Mouse (Mus musculus) frontal cortex, adult 2 months (tissue): Measurements from ENCODE around the gene Fry. TPM values are rescaled to one million over a fixed set of nuclear protein-coding genes. Genes with fewer than 3 reads are reported as not detected.

Source experiments
- DNase-seq, 2 experiments: peaks; one replicate each; pipeline ENCODE4 v3.0.0; 2022; ENCODE audit warnings: low spot score in 1 of 2; ENCODE audit errors: extremely low spot score in 1 of 2
- polyA plus RNA-seq: library from polyadenylated mRNA; depleted of rRNA; stranded (reverse); fragments of >200 nt; gene quantifications from 2 replicates; pipeline ENCODE4 v1.2.3, GENCODE M21; 2012

Fry gene
- polyA plus RNA-seq, 1 experiment: 80.9 TPM

GRCm38 (mm10) chr5:150208009-150208408 lies 89.6 kb downstream of the Fry start:
- DNase-seq: no peak

GRCm38 (mm10) chr5:150214081-150214480 lies 95.6 kb downstream of the Fry start:
- DNase-seq: no peak

DNA sequence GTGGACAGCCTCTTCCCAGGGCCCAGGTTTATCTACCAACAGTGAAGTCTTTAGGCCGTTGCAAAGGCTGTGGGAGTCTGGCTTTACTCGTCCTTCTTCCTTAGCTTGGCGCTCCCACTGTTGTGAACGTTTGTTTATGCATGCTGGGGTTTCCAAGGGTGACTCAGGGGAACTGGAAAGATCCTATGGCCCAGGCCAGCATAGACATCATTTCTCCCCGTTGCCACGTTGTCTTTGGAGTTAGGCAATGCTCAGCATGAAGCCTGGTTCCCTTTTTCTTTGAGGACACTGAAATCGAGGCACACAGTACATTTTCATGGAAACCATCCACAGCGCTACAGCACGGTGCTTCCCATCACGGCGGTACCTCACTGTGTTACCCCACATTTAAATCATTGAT lies 97.6 kb downstream of the Fry start:
- no peak for DNase-seq

GRCm38 (mm10) chr5:150219457-150219856 lies 101.0 kb downstream of the Fry start:
- no peak for DNase-seq

- no peak for DNase-seq
These were observed 101.9 kb downstream of the Fry start for GRCm38 (mm10) chr5:150220333-150220732.

GRCm38 (mm10) chr5:150221806-150222205 lies 103.4 kb downstream of the Fry start:
- no peak for DNase-seq

- no peak for DNase-seq
These were observed 105.2 kb downstream of the Fry start for GRCm38 (mm10) chr5:150223546-150224239.

DNA sequence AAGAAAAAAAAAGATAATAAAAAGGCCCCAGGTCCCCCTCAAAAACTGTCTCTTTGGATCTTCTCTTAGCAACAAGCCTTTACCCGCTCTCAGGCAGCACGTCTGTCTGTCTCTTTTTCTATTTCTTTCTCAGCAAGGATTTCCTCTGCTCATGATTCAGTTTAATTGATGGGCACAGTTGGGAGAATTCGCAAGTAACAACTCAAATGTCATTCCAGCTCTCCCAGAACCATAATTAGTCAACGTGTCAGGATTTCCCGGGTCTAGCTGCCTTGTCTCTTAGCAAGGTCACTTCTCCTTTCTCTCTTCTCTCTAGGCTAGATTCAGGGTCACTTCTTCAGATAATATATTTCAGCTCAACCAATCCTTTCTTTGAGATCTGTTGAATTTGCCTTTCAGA lies 110.6 kb downstream of the Fry start:
- no peak for DNase-seq

- no peak for DNase-seq
These were observed 111.3 kb downstream of the Fry start for GRCm38 (mm10) chr5:150229776-150230175.

DNA sequence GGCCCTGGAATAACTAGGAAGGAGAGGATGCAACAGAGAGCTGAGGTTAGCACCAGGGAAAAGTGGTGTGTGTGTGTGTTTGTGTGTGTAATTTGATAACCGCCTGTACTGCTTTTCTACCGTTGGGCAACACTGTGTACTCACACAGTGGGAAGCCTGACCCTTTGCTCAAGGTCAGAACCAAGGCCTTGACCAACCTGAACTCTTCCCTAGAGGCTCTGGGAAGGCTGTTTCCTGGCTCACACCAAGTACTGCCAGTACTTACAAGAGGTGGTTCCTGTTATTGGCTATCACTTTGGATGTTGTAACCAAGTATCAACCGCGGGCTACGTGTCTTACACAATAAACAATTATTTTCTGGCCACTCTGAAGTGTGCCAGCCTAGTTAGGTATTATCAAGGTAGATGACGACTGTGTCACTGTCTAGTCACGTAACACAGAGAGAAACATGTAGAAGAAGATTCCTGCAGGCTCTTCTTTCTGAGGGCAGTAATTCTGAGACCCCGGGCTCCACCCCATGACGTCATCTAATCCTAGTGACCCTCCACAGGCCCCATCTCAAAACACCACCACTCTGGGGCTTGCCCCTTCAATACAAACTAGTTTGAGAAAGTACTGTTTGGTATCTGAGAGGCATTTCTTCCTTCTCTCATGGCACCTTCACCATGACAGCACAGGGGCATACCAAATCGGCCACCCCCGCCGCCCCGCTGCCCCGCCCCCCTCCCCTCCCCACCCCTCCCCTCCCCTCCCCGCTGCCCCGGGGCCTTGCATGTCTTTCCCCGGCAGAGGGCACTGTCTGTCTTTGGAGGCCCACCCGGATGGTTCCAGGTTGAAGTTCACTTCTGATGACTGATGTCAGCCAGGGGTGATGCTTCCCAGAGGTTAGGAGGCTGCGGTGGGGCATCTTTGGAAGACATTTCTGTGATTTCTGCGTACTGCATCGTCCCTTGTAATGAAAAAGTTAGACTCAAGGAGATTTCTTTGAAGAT lies 114.0 kb downstream of the Fry start:
- DNase-seq: peak in 1 of 2 experiments; percentile 39

DNA sequence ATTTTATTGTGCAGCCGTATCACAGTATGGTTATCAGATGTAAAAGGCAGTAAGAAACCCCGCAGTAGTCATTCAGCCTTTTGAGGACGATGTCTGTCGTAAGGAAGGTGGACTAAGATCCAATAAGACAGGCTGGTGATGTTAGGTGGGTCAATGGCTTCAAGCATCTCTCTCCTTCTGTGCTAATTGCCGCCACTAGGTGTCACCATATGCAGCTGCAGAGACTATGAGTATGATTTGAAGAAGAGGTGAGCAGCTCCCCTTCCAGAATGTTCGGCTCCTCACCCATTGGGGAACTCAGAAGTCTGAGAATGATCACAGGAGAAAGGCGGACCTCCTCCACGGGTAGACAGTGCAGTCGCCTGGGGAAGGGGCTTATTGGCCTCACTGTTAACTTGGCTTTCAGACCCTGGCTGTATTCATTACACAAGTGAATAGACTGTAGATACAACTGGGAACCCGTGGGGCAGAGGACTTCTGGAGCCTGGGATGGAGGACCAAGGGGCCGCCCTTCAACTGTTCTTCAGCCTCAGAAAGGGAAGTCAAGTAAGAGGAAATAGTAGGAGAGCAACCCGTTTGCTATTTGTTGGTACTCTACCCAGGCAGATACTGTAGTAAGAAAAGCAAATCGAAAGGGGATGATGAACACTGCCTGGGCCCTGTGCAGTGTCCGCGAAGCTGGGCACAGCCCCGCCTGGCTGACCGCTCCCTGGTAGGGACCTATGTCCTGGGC lies 114.9 kb downstream of the Fry start:
- peak; percentile 73 to 86 for DNase-seq

GRCm38 (mm10) chr5:150235931-150236330 lies 117.5 kb downstream of the Fry start:
- no peak for DNase-seq

DNA sequence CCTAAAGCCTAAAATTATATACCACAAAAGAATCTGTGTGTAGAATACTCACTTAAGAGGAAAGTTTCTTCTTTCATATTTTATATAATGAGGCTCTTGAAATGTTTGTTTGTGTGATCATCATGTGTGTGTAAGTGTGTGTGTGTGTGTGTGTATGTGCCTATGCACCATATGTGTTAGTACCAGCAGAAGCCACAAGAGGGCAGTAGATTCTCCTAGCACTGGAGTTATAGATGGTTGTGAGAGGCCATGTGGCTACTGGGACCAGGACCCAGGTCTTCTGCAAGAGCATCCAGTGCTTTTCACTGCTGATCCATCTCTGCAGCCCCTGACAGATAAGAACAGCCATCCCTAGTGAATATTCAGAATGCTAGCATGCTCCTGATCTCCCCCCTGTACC lies 118.2 kb downstream of the Fry start:
- no peak for DNase-seq

GRCm38 (mm10) chr5:150241638-150242037 lies 123.2 kb downstream of the Fry start:
- no peak for DNase-seq

DNA sequence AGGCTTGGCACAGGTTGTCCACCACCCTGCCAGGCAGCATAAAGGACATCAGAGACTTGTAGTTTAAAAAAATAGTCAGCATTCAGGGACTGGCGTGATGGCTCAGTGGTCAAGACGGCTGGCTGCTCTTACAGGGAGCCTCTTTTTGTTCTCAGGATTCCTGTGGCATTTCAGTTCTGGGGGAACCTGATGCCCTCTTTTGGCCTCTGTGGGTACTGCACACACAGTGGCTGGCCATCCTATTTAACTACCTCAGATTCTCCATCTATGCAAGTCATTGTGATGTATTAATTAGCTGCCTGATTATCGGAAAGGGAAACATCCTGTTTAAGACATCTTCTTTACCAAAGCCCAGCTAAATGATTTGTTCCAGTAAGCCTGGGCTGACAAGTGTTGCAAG lies 128.3 kb downstream of the Fry start:
- no peak for DNase-seq

DNA sequence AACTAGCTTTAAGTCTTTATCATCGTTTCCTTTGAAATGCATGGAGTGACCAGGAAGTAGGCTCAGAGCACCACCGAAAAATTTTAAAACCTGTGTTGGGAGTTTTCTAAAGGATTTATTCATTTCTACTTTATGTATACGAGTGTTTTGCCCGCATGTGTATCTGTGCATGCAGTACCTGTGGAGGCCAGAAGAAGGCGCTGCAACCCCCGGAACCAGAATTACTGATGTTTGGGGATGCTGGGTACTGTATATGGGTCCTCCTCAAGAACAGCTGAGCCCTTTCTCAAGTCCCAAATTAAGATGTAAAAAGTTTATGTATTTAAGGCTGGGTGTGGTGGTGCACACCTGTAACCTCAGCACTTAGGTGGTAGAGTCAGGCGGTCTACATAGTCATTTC lies 139.3 kb downstream of the Fry start:
- no peak for DNase-seq

DNA sequence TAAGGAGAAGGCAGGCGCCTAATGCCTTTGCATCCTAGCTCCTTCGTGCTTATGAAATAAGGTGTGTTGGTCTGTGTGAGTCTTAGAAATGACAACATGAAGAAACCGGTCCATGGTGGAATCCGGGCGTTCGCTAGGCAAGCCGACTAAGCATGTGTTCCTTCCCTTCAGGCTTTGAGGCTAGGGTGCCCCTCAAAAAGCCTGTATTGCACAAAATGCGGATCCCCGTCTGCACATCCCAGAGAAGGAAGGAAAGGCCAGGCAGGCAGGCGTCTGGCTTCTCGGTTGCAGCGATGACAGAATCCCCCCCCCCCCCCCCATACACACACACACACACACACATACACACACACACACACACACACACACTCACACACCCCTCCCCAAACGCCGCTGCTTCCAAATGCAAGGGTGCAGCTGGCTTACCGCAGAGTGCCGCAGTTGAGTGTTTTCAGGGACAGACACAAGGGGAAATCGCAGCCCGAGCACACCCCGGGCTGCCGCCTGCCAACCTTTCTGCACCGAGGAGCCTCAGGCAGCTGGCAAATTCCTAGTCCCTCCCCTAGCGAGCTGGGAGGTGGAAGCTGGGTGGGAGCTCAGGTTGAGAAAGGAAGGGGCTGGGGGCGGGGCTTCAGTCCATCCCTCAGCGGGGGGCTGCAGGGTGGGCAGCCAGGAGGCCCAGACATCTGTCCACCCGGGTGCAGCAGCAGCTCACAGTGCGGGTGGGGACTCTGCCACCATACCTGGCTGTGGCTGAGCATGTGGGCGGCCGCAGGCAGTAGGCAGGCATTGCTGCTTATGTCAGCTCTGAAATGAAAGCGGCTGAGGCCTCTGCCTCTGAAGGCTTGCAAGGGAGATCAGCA lies 141.0 kb downstream of the Fry start:
- peak; percentile 56 to 79 for DNase-seq

DNA sequence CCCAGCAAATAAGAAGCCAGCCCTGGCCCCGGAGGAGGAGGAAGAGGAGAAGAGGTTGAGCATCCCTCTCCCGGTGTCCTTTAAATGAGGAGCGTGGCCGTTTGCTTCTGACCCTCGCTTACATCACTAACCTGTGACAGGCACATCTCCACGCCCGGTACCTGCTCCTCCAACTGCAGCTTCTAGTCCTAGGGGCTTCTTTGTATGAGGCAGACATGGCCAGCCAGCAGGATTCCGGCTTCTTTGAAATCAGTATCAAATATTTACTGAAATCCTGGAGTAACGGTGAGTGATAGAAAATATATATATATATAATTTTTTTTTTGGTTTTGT lies 141.6 kb downstream of the Fry start:
- DNase-seq: no peak

GRCm38 (mm10) chr5:150261361-150261760 lies 142.9 kb downstream of the Fry start:
- DNase-seq: peak in 1 of 2 experiments; percentile 34

DNA sequence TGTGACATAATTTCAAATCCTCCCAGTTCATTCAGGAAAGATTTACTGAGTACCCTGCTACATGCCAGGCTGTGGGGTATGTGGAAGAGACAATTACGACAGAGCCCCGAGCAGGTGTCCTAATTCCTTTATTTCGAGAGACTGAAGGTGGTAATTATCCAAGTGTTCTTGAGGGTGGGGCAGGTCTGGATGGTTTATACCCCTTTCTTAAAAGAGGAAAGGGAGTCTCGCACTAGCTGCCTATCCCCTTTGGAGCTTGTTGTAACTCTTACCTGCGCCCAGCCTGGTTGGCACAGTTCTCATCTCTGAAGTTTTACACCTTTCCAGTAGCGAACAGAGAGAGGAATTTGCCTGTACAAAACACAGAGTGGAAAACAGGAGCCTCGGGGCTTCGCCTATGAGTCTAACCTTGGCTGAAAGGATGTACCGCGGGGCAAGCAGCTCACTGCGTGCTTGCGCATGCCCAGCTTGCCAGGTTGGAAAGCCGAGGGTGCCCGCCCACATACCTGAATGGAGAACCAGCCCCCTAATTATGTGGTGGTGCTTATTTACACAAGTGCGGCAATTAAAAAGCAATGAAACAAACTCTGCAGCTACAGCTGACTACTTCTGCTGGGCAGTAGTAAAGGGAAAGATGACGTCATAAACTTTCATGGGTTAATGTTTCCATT lies 143.7 kb downstream of the Fry start:
- peak in 1 of 2 experiments; percentile 56 for DNase-seq
